Mouse (Mus musculus): Measurements from ENCODE around the gene Pstpip1. TPM values are rescaled to one million over a fixed set of nuclear protein-coding genes. Genes with fewer than 3 reads are reported as not detected.
A peak's percentile ranks its signal among the peaks of the same experiment; 100 is the strongest.

Gene Pstpip1
- polyA plus RNA-seq, 1 experiment from 2014 or later: 3.9 TPM

- DNase-seq (ENCODE audit: low spot score): peak; percentile 63
These were observed 14.5 kb upstream of the Pstpip1 start for GRCm38 (mm10) chr9:56075264-56075663.

GRCm38 (mm10) chr9:56075901-56076620 is 13.7 kb upstream of the Pstpip1 start:
- Histone ChIP-seq H3K4me3 (ENCODE audit: low read depth, low read length) (no peak overlapping the region), H3K36me3 (ENCODE audit: control insufficient read depth, insufficient read depth, low read length) (no peaks in the 10 kb centered on the region), H3K4me2 (replicated peaks; ENCODE audit: low read depth) (no peak overlapping the region), H3K27ac (replicated peaks) (peak overlapping the region; percentile 30), H3K9me3 (ENCODE audit: control insufficient read depth, low read length) (no peaks in the 10 kb centered on the region), H3K27me3 (ENCODE audit: control insufficient read depth, insufficient read depth, low read length) (no peaks in the 10 kb centered on the region), H3K9ac (ENCODE audit: low read length) (peak overlapping the region; percentile 31; the same call in 1 of the 2 replicates), H3K4me1 (replicated peaks; ENCODE audit: control insufficient read depth, insufficient read depth) (no peaks in the 10 kb centered on the region)
- 40% methylated on average over 7 of the region's 7 CpGs for WGBS
- no peak for DNase-seq (ENCODE audit: low spot score)
- TF ChIP-seq CTCF (IDR thresholded peaks at IDR 0.05; ENCODE audit: low read depth): no peak
- TF ChIP-seq EP300 (optimal IDR thresholded peaks at IDR 0.05): no peak
- ATAC-seq (ENCODE audit: low FRiP score, low TSS enrichment): peak; percentile 32; the same call in 1 of the 2 replicates

More at GRCm38 (mm10) chr9:56075264-56075663, 14.5 kb upstream of the Pstpip1 start:
- H3K4me1 ChIP-seq (replicated peaks; ENCODE audit: control insufficient read depth, insufficient read depth): no peaks in the 10 kb centered on the region
- H3K27ac ChIP-seq (replicated peaks): peak overlapping the region; percentile 30
- no peaks in the 10 kb centered on the region for H3K27me3 ChIP-seq (ENCODE audit: control insufficient read depth, insufficient read depth, low read length)
- H3K4me3 ChIP-seq (ENCODE audit: low read depth, low read length): no peak overlapping the region
- no peak overlapping the region for H3K9ac ChIP-seq (ENCODE audit: low read length)
- no peaks in the 10 kb centered on the region for H3K9me3 ChIP-seq (ENCODE audit: control insufficient read depth, low read length)
- ATAC-seq (ENCODE audit: low FRiP score, low TSS enrichment): peak; percentile 86
- no peak overlapping the region for H3K4me2 ChIP-seq (replicated peaks; ENCODE audit: low read depth)
- no peak for TF ChIP-seq EP300 (optimal IDR thresholded peaks at IDR 0.05)
- TF ChIP-seq CTCF (IDR thresholded peaks at IDR 0.05; ENCODE audit: low read depth): peak; percentile 88
- H3K36me3 ChIP-seq (ENCODE audit: control insufficient read depth, insufficient read depth, low read length): no peaks in the 10 kb centered on the region
- 8% methylated on average over 4 of the region's 4 CpGs for WGBS

- no peaks in the 10 kb centered on the region for H3K9me3 ChIP-seq (ENCODE audit: control insufficient read depth, low read length)
- no peak overlapping the region for H3K4me3 ChIP-seq (ENCODE audit: low read depth, low read length)
- no peak for ATAC-seq (ENCODE audit: low FRiP score, low TSS enrichment)
- no peaks in the 10 kb centered on the region for H3K27me3 ChIP-seq (ENCODE audit: control insufficient read depth, insufficient read depth, low read length)
- WGBS: 79% methylated on average over 5 of the region's 5 CpGs
- H3K4me1 ChIP-seq (replicated peaks; ENCODE audit: control insufficient read depth, insufficient read depth): no peaks in the 10 kb centered on the region
- H3K9ac ChIP-seq (ENCODE audit: low read length): no peak overlapping the region
- TF ChIP-seq EP300 (optimal IDR thresholded peaks at IDR 0.05) (no peak), CTCF (IDR thresholded peaks at IDR 0.05; ENCODE audit: low read depth) (no peak)
- H3K4me2 ChIP-seq (replicated peaks; ENCODE audit: low read depth): no peak overlapping the region
- no peak for DNase-seq (ENCODE audit: low spot score)
- no peak overlapping the region for H3K27ac ChIP-seq (replicated peaks)
- no peaks in the 10 kb centered on the region for H3K36me3 ChIP-seq (ENCODE audit: control insufficient read depth, insufficient read depth, low read length)
These were observed 10.2 kb upstream of the Pstpip1 start for GRCm38 (mm10) chr9:56079587-56079986.

GRCm38 (mm10) chr9:56086524-56086923 is 3.2 kb upstream of the Pstpip1 start:
- Histone ChIP-seq H3K4me1 (replicated peaks; ENCODE audit: control insufficient read depth, insufficient read depth) (peaks cover 10% of the 10 kb centered on the region), H3K27ac (replicated peaks) (no peak overlapping the region), H3K4me2 (replicated peaks; ENCODE audit: low read depth) (no peak overlapping the region), H3K9me3 (ENCODE audit: control insufficient read depth, low read length) (no peaks in the 10 kb centered on the region), H3K9ac (ENCODE audit: low read length) (no peak overlapping the region), H3K36me3 (ENCODE audit: control insufficient read depth, insufficient read depth, low read length) (no peaks in the 10 kb centered on the region), H3K27me3 (ENCODE audit: control insufficient read depth, insufficient read depth, low read length) (no peaks in the 10 kb centered on the region), H3K4me3 (ENCODE audit: low read depth, low read length) (no peak overlapping the region)
- 78% methylated on average over 5 of the region's 5 CpGs for WGBS
- TF ChIP-seq CTCF (IDR thresholded peaks at IDR 0.05; ENCODE audit: low read depth): no peak
- TF ChIP-seq EP300 (optimal IDR thresholded peaks at IDR 0.05): no peak
- ATAC-seq (ENCODE audit: low FRiP score, low TSS enrichment) (no peak), DNase-seq (ENCODE audit: low spot score) (no peak)

GRCm38 (mm10) chr9:56090546-56091225 is 924 bp downstream of the Pstpip1 start:
- H3K4me3 ChIP-seq (ENCODE audit: low read depth, low read length): 0 out of 2 replicates have a peak overlapping the region, but pooled peaks have one; percentile 24
- WGBS: 65% methylated on average over 5 of the region's 5 CpGs

GRCm38 (mm10) chr9:56092102-56092501 is 2.3 kb downstream of the Pstpip1 start:
- 47% methylated on average over 2 of the region's 2 CpGs for WGBS
- H3K4me2 ChIP-seq (replicated peaks; ENCODE audit: low read depth): no peak overlapping the region
- no peaks in the 10 kb centered on the region for H3K27me3 ChIP-seq (ENCODE audit: control insufficient read depth, insufficient read depth, low read length)
- H3K9me3 ChIP-seq (ENCODE audit: control insufficient read depth, low read length): no peaks in the 10 kb centered on the region
- H3K9ac ChIP-seq (ENCODE audit: low read length): no peak overlapping the region
- DNase-seq (ENCODE audit: low spot score) (no peak), ATAC-seq (ENCODE audit: low FRiP score, low TSS enrichment) (no peak)
- TF ChIP-seq EP300 (optimal IDR thresholded peaks at IDR 0.05) (no peak), CTCF (IDR thresholded peaks at IDR 0.05; ENCODE audit: low read depth) (peak; percentile 59)
- no peak overlapping the region for H3K27ac ChIP-seq (replicated peaks)
- no peaks in the 10 kb centered on the region for H3K36me3 ChIP-seq (ENCODE audit: control insufficient read depth, insufficient read depth, low read length)
- H3K4me1 ChIP-seq (replicated peaks; ENCODE audit: control insufficient read depth, insufficient read depth): peaks cover 10% of the 10 kb centered on the region
- H3K4me3 ChIP-seq (ENCODE audit: low read depth, low read length): no peak overlapping the region

More at GRCm38 (mm10) chr9:56090546-56091225, 924 bp downstream of the Pstpip1 start:
- peak overlapping the region; percentile 45; the same call in 1 of the 2 replicates for H3K4me2 ChIP-seq (replicated peaks; ENCODE audit: low read depth)
- no peak overlapping the region for H3K9ac ChIP-seq (ENCODE audit: low read length)
- H3K9me3 ChIP-seq (ENCODE audit: control insufficient read depth, low read length): no peaks in the 10 kb centered on the region
- ATAC-seq (ENCODE audit: low FRiP score, low TSS enrichment) (no peak), DNase-seq (ENCODE audit: low spot score) (no peak)
- no peaks in the 10 kb centered on the region for H3K36me3 ChIP-seq (ENCODE audit: control insufficient read depth, insufficient read depth, low read length)
- TF ChIP-seq CTCF (IDR thresholded peaks at IDR 0.05; ENCODE audit: low read depth): no peak
- TF ChIP-seq EP300 (optimal IDR thresholded peaks at IDR 0.05): no peak
- H3K27ac ChIP-seq (replicated peaks): peak overlapping the region; percentile 67; the same call in 1 of the 2 replicates
- peaks cover 10% of the 10 kb centered on the region for H3K4me1 ChIP-seq (replicated peaks; ENCODE audit: control insufficient read depth, insufficient read depth)
- H3K27me3 ChIP-seq (ENCODE audit: control insufficient read depth, insufficient read depth, low read length): no peaks in the 10 kb centered on the region
